8 mouse cellular contexts compared by ENCODE assay signal in the genomic region with DNA sequence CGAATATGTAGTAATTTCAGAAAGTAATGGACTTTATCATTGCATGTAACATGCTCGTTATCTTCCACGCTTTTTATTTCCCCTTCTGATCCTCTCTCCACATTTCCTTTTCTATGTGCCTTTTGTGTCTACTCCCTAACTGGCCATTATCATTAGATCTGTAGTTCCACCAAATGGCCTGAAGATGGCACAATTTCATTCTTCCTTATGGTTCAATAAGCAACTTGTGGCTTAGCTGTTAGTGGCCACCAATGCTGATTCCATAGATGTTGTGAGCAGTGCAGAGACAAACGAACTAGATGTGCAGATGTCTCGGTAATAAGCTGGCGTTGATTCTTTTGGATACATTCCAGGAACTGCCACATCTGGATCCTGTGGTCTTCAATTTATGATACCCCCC.
A peak's percentile ranks its signal among the peaks of the same experiment; 100 is the strongest.
DNase-seq lines count a peak whose midpoint lies in the region; ATAC-seq lines count a peak whose summit lies in the region.

No protein-coding gene starts in this region.

- no peaks in the 10 kb centered on the region for H3K36me3 ChIP-seq in hindbrain, embryonic 14.5 days (replicated peaks; ENCODE audit: control insufficient read depth, insufficient read depth)
- no peaks in the 10 kb centered on the region for H3K36me3 ChIP-seq in hindbrain, embryonic 12.5 days

- H3K4me1 ChIP-seq in hindbrain, embryonic 14.5 days (replicated peaks; ENCODE audit: control insufficient read depth, insufficient read depth, low read length): peaks cover 6% of the 10 kb centered on the region; the same call in 1 of the 2 replicates
- H3K4me1 ChIP-seq in hindbrain, embryonic 12.5 days: no peaks in the 10 kb centered on the region

- H3K27ac ChIP-seq in hindbrain, embryonic 14.5 days: no peak overlapping the region
- H3K27ac ChIP-seq in hindbrain, embryonic 12.5 days: no peak overlapping the region

- no peak for ATAC-seq in hindbrain, embryonic 14.5 days (ENCODE audit: low FRiP score)
- no peak for ATAC-seq in hindbrain, embryonic 12.5 days (ENCODE audit: low FRiP score)
- ATAC-seq in monocyte, adult 5-6 weeks (replicated peaks; ENCODE audit: insufficient number of reproducible peaks, low FRiP score, low TSS enrichment, poor library complexity, severe bottlenecking): no peak

- H3K9me3 ChIP-seq in hindbrain, embryonic 14.5 days (ENCODE audit: control insufficient read depth, low read length): no peaks in the 10 kb centered on the region
- no peaks in the 10 kb centered on the region for H3K9me3 ChIP-seq in hindbrain, embryonic 12.5 days (replicated peaks)

- H3K4me2 ChIP-seq in hindbrain, embryonic 14.5 days (replicated peaks): no peak overlapping the region
- H3K4me2 ChIP-seq in hindbrain, embryonic 12.5 days (replicated peaks): no peak overlapping the region

- H3K27me3 ChIP-seq in hindbrain, embryonic 14.5 days (ENCODE audit: control insufficient read depth, insufficient read depth, low read length): 0 out of 2 replicates have a peak, but pooled peaks cover 4% of the 10 kb centered on the region
- no peaks in the 10 kb centered on the region; the same call in 1 of the 2 replicates for H3K27me3 ChIP-seq in hindbrain, embryonic 12.5 days

- WGBS in hindbrain, embryonic 14.5 days: 68% methylated on average over 6 of the region's 6 CpGs
- WGBS in hindbrain, embryonic 12.5 days: 71% methylated on average over 6 of the region's 6 CpGs

- H3K4me3 ChIP-seq in hindbrain, embryonic 14.5 days (replicated peaks; ENCODE audit: low read length): no peak overlapping the region
- H3K4me3 ChIP-seq in hindbrain, embryonic 12.5 days: no peak overlapping the region

- H3K9ac ChIP-seq in hindbrain, embryonic 14.5 days: no peak overlapping the region
- no peak overlapping the region for H3K9ac ChIP-seq in hindbrain, embryonic 12.5 days

- intact Hi-C loops in gastrocnemius, postnatal 36 days (cut with DNase I): loop anchor here (5.0 to 10.0 kb wide), 4 partner anchors 354 to 1112 kb away; partner anchors contain the start of gene Cdh13

- peak; percentile 74 for DNase-seq in hindbrain, embryonic 14.5 days (ENCODE audit: low spot score)
- DNase-seq in urinary bladder, postnatal 14 days (ENCODE audit: low spot score): peak; percentile 4
- DNase-seq in urinary bladder, postnatal 10 days (ENCODE audit: low spot score): no peak
- peak; percentile 86 for DNase-seq in embryo, embryonic 10 days (ENCODE audit: low spot score)
- DNase-seq in mesoderm, embryonic 11.5 days (ENCODE audit: low read depth, low spot score): peak; percentile 74
- no peak for DNase-seq in gastrocnemius, postnatal 36 days

Comparison
In these comparisons a context has a peak if more than half of its experiments do, and no peak if none do; other contexts are left out.
1. DNase-seq: peak in hindbrain, embryonic 14.5 days (single experiment), urinary bladder, postnatal 14 days (single experiment), embryo, embryonic 10 days (single experiment) and mesoderm, embryonic 11.5 days (single experiment); none in urinary bladder, postnatal 10 days (single experiment) and gastrocnemius, postnatal 36 days (0 of 2).